Mouse (Mus musculus) monocyte, adult 5-6 weeks (primary cell): ENCODE results near the gene Mdga1. TPM values are rescaled to one million over a fixed set of nuclear protein-coding genes. Genes with fewer than 3 reads are reported as not detected.

Experiments
- ATAC-seq: fragments of 153-309, 156-312 bp; replicated peaks from 2 replicates; pipeline ENCODE4 v1.8.0; 2017; ENCODE audit warnings: mild to moderate bottlenecking; ENCODE audit not compliant: low TSS enrichment, insufficient number of reproducible peaks, severe bottlenecking, poor library complexity, low FRiP score
- total RNA-seq: library from RNA; stranded (forward); fragments of 200-1000, 200-491, 200-594 nt; gene quantifications from 3 replicates; pipeline ENCODE4 v1.2.3, GENCODE M21; 2017

Mdga1 gene
- total RNA-seq = 1.6 to 5.2 TPM in 2 of 3 replicates, not detected in the other

DNA sequence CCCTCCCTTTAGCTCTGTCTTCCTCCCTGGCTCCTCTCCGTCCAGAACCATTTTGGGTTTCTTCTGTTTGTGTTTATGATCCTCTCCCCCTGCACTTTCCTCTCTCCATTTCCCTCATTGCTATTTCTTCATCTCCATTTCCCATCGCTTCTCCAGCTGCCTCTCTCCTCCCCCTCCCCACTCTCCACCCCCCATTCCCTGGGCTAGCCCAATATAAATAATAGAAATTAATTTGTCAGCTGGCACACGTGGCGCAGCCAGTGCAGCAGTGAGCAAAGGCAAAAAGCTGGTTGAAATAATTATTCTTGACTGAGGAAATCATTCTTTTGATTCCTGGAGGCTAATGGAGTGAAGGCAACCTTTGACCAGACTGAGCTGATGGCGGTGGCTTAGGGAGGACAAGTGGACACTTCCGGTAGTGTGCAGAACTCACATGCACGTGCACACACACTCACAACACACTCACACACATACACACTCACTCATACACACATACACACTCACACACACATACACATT lies at the start of gene Mdga1:
Gene Mdga1, minus strand, starts transcription at position 51 of the 519 bp plus-strand sequence.
- ATAC-seq = no peak

- no peak for ATAC-seq
Measured at GRCm38 (mm10) chr17:30018927-30019610, 49.2 kb upstream of the Mdga1 start.

DNA sequence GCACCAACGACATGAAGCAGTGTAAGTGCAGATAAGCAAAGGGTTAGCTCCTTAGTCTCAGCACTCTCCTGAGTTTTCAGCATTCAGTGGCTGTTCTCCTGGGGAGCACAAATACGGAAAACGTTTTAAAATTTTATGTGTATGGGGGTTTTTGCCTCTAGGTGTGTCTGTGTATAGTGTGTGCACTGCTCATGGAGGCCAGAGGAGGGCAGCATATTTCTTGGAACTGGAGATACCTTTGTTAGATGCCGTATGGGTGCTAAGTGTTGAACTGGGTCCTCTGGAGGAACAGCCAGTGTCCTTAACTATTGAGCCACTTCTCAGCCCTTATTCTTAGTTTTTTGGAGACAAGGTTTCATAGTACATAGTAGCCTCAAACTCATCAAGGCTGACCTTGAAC lies 44.8 kb upstream of the Mdga1 start:
- no peak for ATAC-seq

DNA sequence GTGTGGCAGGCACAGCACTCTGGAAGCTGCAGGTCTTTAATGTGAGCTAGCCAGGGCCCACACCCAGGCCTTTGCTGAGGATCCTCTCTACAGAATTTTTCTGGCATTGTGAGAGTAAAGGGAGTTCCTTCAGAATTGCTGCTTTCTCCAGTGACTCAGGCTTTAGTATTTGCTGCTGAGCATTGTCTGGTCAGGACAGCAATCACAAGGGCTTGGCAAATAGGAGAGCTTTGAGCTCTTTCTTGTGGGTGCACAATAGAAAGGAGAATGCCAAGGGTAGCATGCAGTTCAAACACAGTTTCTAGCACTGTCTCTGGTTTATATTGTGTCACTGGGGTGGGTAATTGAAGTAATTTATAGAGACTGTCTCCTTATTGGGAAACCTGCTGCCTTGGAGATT lies 38.5 kb upstream of the Mdga1 start:
- ATAC-seq = no peak

DNA sequence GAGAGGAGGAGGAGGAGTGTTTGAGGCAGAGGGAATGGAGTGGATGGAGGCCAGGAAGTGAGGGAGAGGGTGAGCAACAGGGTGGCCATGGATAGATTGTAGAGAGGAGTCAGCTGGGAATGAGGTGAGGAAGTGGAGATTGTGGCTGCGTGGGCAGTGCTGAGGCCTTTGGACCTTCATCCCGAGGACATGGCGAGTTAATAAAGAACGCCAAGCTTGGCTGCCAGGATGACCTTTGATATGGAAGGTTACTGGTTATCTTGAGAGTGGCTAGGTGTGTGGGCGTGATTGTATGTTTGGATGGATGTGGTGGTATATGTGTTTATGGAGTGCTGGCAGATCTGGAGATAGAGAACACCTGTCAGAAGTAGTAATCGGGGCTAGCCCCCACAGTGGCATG lies 38.0 kb upstream of the Mdga1 start:
- ATAC-seq = no peak

DNA sequence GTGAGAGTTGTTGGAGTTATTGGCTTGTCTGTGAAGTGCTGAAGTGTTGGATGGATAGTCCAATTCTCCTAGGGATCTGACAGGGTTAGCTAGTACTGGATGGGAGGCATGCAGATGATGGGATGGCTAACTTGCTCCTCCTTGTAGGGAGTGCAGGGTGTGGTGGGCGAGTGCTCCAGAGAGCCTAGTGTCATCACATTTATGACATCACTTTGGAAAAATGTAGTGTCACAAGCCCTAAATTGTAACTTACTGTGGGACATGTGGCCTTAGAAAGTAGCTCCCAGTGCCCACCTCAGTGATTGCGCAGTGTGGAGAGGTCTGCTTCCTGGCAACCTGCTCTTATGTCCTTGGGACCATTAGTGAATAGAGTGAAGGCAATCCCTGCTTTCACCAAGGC lies 37.0 kb upstream of the Mdga1 start:
- ATAC-seq = no peak

DNA sequence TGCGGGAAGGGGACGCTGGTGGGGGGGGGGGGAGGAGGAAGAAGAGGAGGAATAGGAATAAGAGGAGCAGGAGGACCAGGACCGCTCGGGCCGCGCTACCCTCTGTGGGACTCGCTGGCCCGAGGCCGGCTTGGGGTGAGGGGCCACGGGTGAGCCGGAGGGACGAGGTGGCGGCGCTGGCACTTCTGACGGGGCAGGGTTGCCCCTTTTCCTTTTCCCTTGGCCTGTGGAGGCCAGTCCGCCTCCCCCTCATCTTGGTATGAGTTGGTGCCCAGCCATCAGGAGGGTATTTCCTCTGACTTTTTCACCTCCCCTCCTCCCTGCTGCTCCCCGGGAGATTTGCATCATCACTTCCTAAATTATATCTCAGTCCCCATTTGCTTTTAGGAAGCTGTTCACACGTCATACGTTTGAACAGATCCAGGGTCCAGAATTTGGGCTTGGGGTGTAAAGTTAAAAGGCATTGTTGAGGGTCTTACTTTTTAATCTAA lies 35.6 kb upstream of the Mdga1 start:
- peak; percentile 64 for ATAC-seq

- no peak for ATAC-seq
Measured at GRCm38 (mm10) chr17:30005103-30005443, 35.2 kb upstream of the Mdga1 start.

- ATAC-seq = peak; percentile 73
Measured at GRCm38 (mm10) chr17:30004203-30005102, 34.6 kb upstream of the Mdga1 start, which contains the start of gene Zfand3. Zfand3 (plus strand) TSS chr17:30004733.

DNA sequence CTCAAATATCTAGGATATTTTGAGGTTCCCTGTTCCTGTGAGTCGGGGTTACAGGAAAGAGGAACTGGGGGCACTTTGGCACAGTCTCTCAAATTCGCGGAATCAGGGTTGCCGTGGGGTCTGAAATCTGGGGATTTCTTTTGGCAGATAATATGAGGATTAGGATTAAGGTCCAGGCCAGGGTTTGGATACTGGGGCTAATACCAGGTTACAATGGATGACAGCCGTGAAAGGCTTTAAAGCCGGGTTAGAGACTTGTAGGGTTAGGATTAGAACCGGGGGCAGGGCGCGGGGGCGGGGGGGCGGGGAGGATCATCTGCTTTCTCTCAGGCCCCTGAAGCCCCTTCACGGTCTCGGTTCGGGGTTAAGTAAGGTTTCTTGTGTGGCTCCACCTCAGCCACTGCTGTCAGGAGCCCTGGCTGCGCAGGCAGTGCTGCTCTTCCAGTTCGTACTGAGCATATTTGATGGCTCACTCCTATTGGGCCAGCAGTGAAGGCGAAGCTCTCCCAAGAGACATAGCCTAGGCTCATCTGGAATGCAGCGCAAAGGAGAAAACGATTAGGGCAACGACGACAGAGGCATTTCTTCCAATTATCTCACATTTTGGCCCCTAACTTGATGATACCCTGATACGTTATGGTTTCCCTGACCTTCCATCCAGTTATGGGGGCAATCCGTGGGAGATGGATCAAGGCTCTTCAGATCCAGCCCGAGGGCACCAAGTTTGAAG lies 28.8 kb upstream of the Mdga1 start:
- no peak for ATAC-seq

GRCm38 (mm10) chr17:29997726-29998125 lies 27.8 kb upstream of the Mdga1 start:
- no peak for ATAC-seq

DNA sequence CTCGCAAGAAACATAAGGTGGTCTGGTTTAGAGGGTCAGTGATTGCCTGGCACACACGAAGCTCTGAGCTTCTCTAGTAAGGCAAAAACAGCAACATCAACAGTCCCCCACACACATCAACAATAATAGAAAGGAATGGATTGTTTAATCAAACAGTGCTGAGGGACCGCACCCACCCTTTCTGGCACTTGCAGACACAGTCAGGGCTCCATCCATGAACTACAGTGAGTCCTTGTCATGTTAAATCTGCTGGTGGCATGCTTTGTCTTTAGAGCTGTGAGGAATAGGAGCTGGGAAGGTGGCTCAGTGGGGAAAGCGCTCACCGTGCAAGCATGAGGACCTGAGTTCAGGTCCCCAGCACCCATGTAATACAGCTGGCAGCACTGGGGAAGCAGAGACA lies 26.1 kb upstream of the Mdga1 start:
- no peak for ATAC-seq

- ATAC-seq = no peak
Measured at GRCm38 (mm10) chr17:29994459-29994858, 24.6 kb upstream of the Mdga1 start.

DNA sequence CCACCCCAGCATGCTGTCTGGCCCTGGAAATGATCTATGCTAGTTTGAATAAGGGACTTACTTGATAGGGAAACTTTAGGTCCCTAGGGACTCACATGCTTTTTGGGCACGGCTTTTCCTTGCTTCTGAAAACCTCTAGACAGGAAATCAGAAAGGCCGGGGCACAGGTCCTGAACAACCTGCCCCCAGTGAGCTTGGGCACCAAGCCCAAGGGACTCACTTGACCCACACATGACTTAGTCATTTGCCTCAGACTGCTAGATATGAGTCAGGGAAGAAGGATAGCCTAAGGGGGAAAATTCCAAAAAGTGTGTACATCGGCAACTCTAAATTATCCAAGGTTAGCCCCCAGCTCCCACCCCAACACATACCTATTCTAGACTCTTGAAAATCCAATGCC lies 24.1 kb upstream of the Mdga1 start:
- no peak for ATAC-seq

DNA sequence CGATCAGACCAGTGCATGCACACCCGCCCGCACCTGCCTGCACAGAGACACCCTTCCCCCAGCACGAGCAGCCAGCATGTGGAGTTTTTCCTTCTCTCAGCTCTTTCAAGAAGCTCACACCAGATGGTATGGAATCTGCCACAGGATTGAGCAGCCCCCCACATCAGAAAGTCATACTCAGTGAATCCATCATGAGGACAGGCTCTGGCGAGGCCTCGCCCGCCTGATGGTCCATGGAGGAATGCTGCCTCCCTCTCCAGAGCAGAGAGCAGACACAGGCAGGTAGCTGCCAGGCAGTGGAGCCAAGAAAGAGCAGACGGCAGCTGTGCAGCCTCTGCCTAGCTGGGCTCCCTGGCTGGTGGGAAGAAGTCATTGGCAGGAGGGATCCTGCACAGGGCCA lies 23.6 kb upstream of the Mdga1 start:
- ATAC-seq = no peak

- ATAC-seq = no peak
Measured at GRCm38 (mm10) chr17:29990845-29991244, 21.0 kb upstream of the Mdga1 start.

- no peak for ATAC-seq
Measured at GRCm38 (mm10) chr17:29990136-29990535, 20.2 kb upstream of the Mdga1 start.

- no peak for ATAC-seq
Measured at GRCm38 (mm10) chr17:29989653-29990052, 19.8 kb upstream of the Mdga1 start.

- no peak for ATAC-seq
Measured at GRCm38 (mm10) chr17:29988141-29988540, 18.3 kb upstream of the Mdga1 start.
